Mouse (Mus musculus): ENCODE measurements around the gene Chrna4.

DNA sequence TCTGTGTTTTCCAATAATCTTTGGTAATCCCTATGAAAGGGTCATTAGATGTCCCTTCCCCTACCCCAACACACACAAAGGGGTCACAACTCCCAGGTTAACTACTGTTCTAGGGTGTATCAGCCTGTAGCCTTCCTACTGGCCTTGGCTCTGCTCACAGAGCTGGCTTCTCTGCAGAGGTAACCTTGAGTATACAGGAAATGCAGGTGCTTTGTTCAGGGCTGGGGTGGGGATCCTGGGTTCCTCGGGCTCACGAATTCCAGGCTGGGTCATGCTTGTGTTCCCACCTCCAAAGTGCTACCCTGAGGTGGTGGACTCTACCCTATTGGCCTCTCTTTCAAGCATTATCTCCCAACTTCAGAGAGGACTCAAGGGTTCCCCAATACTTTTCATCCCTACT is 57.7 kb downstream of the Chrna4 start:
- TF ChIP-seq CTCF (IDR thresholded peaks at IDR 0.05; ENCODE audit: control insufficient read depth, insufficient read depth, low read length) (no peak), POLR2A (IDR thresholded peaks at IDR 0.05; ENCODE audit: borderline replicate concordance, control insufficient read depth, low read depth, low read length) (no peak)
